Mouse (Mus musculus) hindbrain, embryonic 16.5 days (tissue): ENCODE results near the gene Vcam1. TPM values are rescaled to one million over a fixed set of nuclear protein-coding genes. Genes with fewer than 3 reads are reported as not detected.

Experiments used
- ATAC-seq: fragments of 200-750 bp; cut with Nextera tagmentation; 2 replicates; pipeline ENCODE4 v1.8.0; 2017; ENCODE audit warnings: moderate TSS enrichment, moderate library complexity
- H3K27ac ChIP-seq: fragments of 300-500 bp; sonication (generic); 2 replicates; pipeline ENCODE4 v1.5.1; 2014; ENCODE audit warnings: low read depth, mild to moderate bottlenecking, control low read depth, low read length, moderate library complexity
- H3K27me3 ChIP-seq: fragments of 300-500 bp; sonication (generic); replicated peaks from 2 replicates; pipeline ENCODE4 v1.6.1; 2014; ENCODE audit warnings: low read length; ENCODE audit not compliant: control insufficient read depth, insufficient read depth
- H3K36me3 ChIP-seq: fragments of 300-500 bp; sonication (generic); 2 replicates; pipeline ENCODE4 v1.6.1; 2014; ENCODE audit warnings: mild to moderate bottlenecking, low read length, moderate library complexity, mixed read lengths; ENCODE audit not compliant: control insufficient read depth, insufficient read depth
- H3K4me1 ChIP-seq: fragments of 300-500 bp; sonication (generic); 2 replicates; pipeline ENCODE4 v1.6.1; 2014; ENCODE audit warnings: low read depth, low read length; ENCODE audit not compliant: control insufficient read depth, insufficient read depth
- H3K4me2 ChIP-seq: fragments of 300-500 bp; sonication (generic); 2 replicates; pipeline ENCODE4 v1.6.1; 2014; ENCODE audit warnings: mild to moderate bottlenecking, low read length, control low read depth, moderate library complexity
- H3K4me3 ChIP-seq: fragments of 300-500 bp; sonication (generic); 2 replicates; pipeline ENCODE4 v1.5.1; 2014; ENCODE audit warnings: mild to moderate bottlenecking, low read length, control low read depth, moderate library complexity
- H3K9ac ChIP-seq: fragments of 300-500 bp; sonication (generic); 2 replicates; pipeline ENCODE4 v1.6.1; 2014; ENCODE audit warnings: low read depth, mild to moderate bottlenecking, control low read depth, low read length, moderate library complexity
- H3K9me3 ChIP-seq: fragments of 300-500 bp; sonication (generic); 2 replicates; pipeline ENCODE4 v1.6.1; 2014; ENCODE audit warnings: mild to moderate bottlenecking, low read length, moderate library complexity; ENCODE audit not compliant: control insufficient read depth
- whole genome bisulfite sequencing: fragments of 180-500 bp; shearing (Covaris S2); extraction: QIAGEN DNeasy Blood & Tissue Kit; methylation state at CpG from one replicate; pipeline ENCODE4 v1.1.7; 2014; 5-methylcytosine and 5-hydroxymethylcytosine counted together
- polyA plus RNA-seq: library from polyadenylated mRNA; unstranded; fragments of >200 nt; fragmentation: Nextera tagmentation; extraction: Ambion mirVana; gene quantifications from 2 replicates; pipeline ENCODE4 v1.2.1, GENCODE M21; 2015

Gene Vcam1
- polyA plus RNA-seq, 1 experiment from 2014 or later: 42.0 TPM

GRCm38 (mm10) chr3:116120391-116120790, 9.1 kb downstream of the Vcam1 start:
- WGBS: 97% methylated on average over 6 of the region's 6 CpGs
- no peak overlapping the region for H3K4me2 ChIP-seq

GRCm38 (mm10) chr3:116119162-116119561, 10.3 kb downstream of the Vcam1 start:
- ATAC-seq: no peak
- H3K27ac ChIP-seq: no peak overlapping the region
- H3K4me2 ChIP-seq: no peak overlapping the region
- no peaks in the 10 kb centered on the region for H3K36me3 ChIP-seq
- H3K4me3 ChIP-seq: no peak overlapping the region
- no peaks in the 10 kb centered on the region for H3K27me3 ChIP-seq
- no peaks in the 10 kb centered on the region for H3K4me1 ChIP-seq
- H3K9me3 ChIP-seq: no peaks in the 10 kb centered on the region
- 70% methylated on average over 7 of the region's 7 CpGs for WGBS
- no peak overlapping the region for H3K9ac ChIP-seq

More at GRCm38 (mm10) chr3:116120391-116120790, 9.1 kb downstream of the Vcam1 start:
- Histone ChIP-seq H3K4me3 (no peak overlapping the region), H3K36me3 (no peaks in the 10 kb centered on the region), H3K4me1 (no peaks in the 10 kb centered on the region), H3K9me3 (no peaks in the 10 kb centered on the region), H3K9ac (no peak overlapping the region), H3K27ac (no peak overlapping the region), H3K27me3 (no peaks in the 10 kb centered on the region)
- no peak for ATAC-seq

- ATAC-seq: no peak
- Histone ChIP-seq H3K9ac (no peak overlapping the region), H3K4me2 (no peak overlapping the region), H3K27me3 (no peaks in the 10 kb centered on the region), H3K27ac (no peak overlapping the region), H3K36me3 (no peaks in the 10 kb centered on the region), H3K4me1 (no peaks in the 10 kb centered on the region; the same call in 1 of the 2 replicates), H3K4me3 (no peak overlapping the region), H3K9me3 (no peaks in the 10 kb centered on the region)
- 83% methylated on average over 4 of the region's 4 CpGs for WGBS
Measured at GRCm38 (mm10) chr3:116117046-116117445, 12.4 kb downstream of the Vcam1 start.

- Histone ChIP-seq H3K27me3 (no peaks in the 10 kb centered on the region), H3K9ac (no peak overlapping the region), H3K36me3 (no peaks in the 10 kb centered on the region), H3K4me1 (no peaks in the 10 kb centered on the region; the same call in 1 of the 2 replicates), H3K4me3 (no peak overlapping the region), H3K27ac (0 out of 2 replicates have a peak overlapping the region, but pooled peaks have one; percentile 27), H3K4me2 (peak overlapping the region; percentile 20), H3K9me3 (no peaks in the 10 kb centered on the region)
- WGBS: 53% methylated on average over 12 of the region's 12 CpGs
- peak; percentile 76 for ATAC-seq
Measured at GRCm38 (mm10) chr3:116114249-116115188, 15.0 kb downstream of the Vcam1 start.

GRCm38 (mm10) chr3:116113443-116114241, 15.8 kb downstream of the Vcam1 start:
- ATAC-seq: peak; percentile 73
- no peaks in the 10 kb centered on the region for H3K36me3 ChIP-seq
- no peaks in the 10 kb centered on the region; the same call in 1 of the 2 replicates for H3K4me1 ChIP-seq
- no peak overlapping the region for H3K4me3 ChIP-seq
- peak overlapping the region; percentile 5; the same call in 1 of the 2 replicates for H3K27ac ChIP-seq
- no peak overlapping the region for H3K9ac ChIP-seq
- H3K4me2 ChIP-seq: peak overlapping the region; percentile 20
- 13% methylated on average over 7 of the region's 7 CpGs for WGBS
- no peaks in the 10 kb centered on the region for H3K9me3 ChIP-seq
- H3K27me3 ChIP-seq: no peaks in the 10 kb centered on the region

GRCm38 (mm10) chr3:116112816-116113405, 16.6 kb downstream of the Vcam1 start:
- H3K36me3 ChIP-seq: no peaks in the 10 kb centered on the region
- 65% methylated on average over 5 of the region's 5 CpGs for WGBS
- no peaks in the 10 kb centered on the region for H3K27me3 ChIP-seq
- H3K27ac ChIP-seq: no peak overlapping the region
- ATAC-seq: no peak
- no peaks in the 10 kb centered on the region; the same call in 1 of the 2 replicates for H3K4me1 ChIP-seq
- H3K9ac ChIP-seq: no peak overlapping the region
- H3K4me3 ChIP-seq: no peak overlapping the region
- no peaks in the 10 kb centered on the region for H3K9me3 ChIP-seq
- H3K4me2 ChIP-seq: no peak overlapping the region

GRCm38 (mm10) chr3:116105713-116106112, 23.8 kb downstream of the Vcam1 start:
- Histone ChIP-seq H3K4me3 (peak overlapping the region; percentile 40; the same call in 1 of the 2 replicates), H3K27me3 (no peaks in the 10 kb centered on the region), H3K4me2 (peak overlapping the region; percentile 67), H3K36me3 (no peaks in the 10 kb centered on the region), H3K27ac (no peak overlapping the region), H3K4me1 (no peaks in the 10 kb centered on the region; the same call in 1 of the 2 replicates), H3K9me3 (no peaks in the 10 kb centered on the region), H3K9ac (no peak overlapping the region)
- ATAC-seq: no peak
- 88% methylated on average over 5 of the region's 5 CpGs for WGBS

- H3K4me3 ChIP-seq: peak overlapping the region; percentile 40
- H3K9me3 ChIP-seq: no peaks in the 10 kb centered on the region
- 6% methylated on average over 21 of the region's 21 CpGs for WGBS
- peak overlapping the region; percentile 31; the same call in 1 of the 2 replicates for H3K9ac ChIP-seq
- no peaks in the 10 kb centered on the region for H3K27me3 ChIP-seq
- peak overlapping the region; percentile 67 for H3K4me2 ChIP-seq
- peak overlapping the region; percentile 54; the same call in 1 of the 2 replicates for H3K27ac ChIP-seq
- H3K36me3 ChIP-seq: no peaks in the 10 kb centered on the region
- no peaks in the 10 kb centered on the region; the same call in 1 of the 2 replicates for H3K4me1 ChIP-seq
- peak; percentile 93 for ATAC-seq
Measured at GRCm38 (mm10) chr3:116104866-116105647, 24.4 kb downstream of the Vcam1 start.
